Mouse (Mus musculus): ENCODE measurements around the gene Clrn3. TPM values are rescaled to one million over a fixed set of nuclear protein-coding genes. Genes with fewer than 3 reads are reported as not detected.
"Not testable (repeated sequence)": the region's sequence is repeated elsewhere in the genome, so short reads cannot be mapped to it uniquely, and the experiment has no call there.

The Clrn3 gene
- total RNA-seq (2022) = not detected

GRCm38 (mm10) chr7:135528515-135528914 is at the start of gene Clrn3:
Gene Clrn3 (minus strand): TSS chr7:135528654.
- no peak for DNase-seq (ENCODE audit: low spot score in 2 of 2)

GRCm38 (mm10) chr7:135576329-135576728 is 47.9 kb upstream of the Clrn3 start:
- no peak for DNase-seq (ENCODE audit: low spot score in 2 of 2)

GRCm38 (mm10) chr7:135575319-135576069 is 47.0 kb upstream of the Clrn3 start:
- not testable (repeated sequence) for DNase-seq (ENCODE audit: low spot score in 2 of 2)

GRCm38 (mm10) chr7:135571951-135572559 is 43.6 kb upstream of the Clrn3 start:
- DNase-seq (ENCODE audit: low spot score in 2 of 2) = no peak

- DNase-seq (ENCODE audit: low spot score in 2 of 2) = no peak
Measured at GRCm38 (mm10) chr7:135571392-135571791, 42.9 kb upstream of the Clrn3 start.

- no peak for DNase-seq (ENCODE audit: low spot score in 2 of 2)
Measured at GRCm38 (mm10) chr7:135568550-135568949, 40.1 kb upstream of the Clrn3 start.

- DNase-seq (ENCODE audit: low spot score in 2 of 2) = no peak
Measured at GRCm38 (mm10) chr7:135567582-135567981, 39.1 kb upstream of the Clrn3 start.

- DNase-seq (ENCODE audit: low spot score in 2 of 2) = no peak
Measured at GRCm38 (mm10) chr7:135566013-135566412, 37.6 kb upstream of the Clrn3 start.

- DNase-seq (ENCODE audit: low spot score in 2 of 2) = no peak
Measured at GRCm38 (mm10) chr7:135564022-135564421, 35.6 kb upstream of the Clrn3 start.

GRCm38 (mm10) chr7:135560280-135560679 is 31.8 kb upstream of the Clrn3 start:
- DNase-seq (ENCODE audit: low spot score in 2 of 2) = no peak

GRCm38 (mm10) chr7:135556663-135557402 is 28.4 kb upstream of the Clrn3 start:
- no peak for DNase-seq (ENCODE audit: low spot score in 2 of 2)

GRCm38 (mm10) chr7:135553550-135553949 is 25.1 kb upstream of the Clrn3 start:
- DNase-seq (ENCODE audit: low spot score in 2 of 2) = no peak

- DNase-seq (ENCODE audit: low spot score in 2 of 2) = no peak
Measured at GRCm38 (mm10) chr7:135551547-135551946, 23.1 kb upstream of the Clrn3 start.

- DNase-seq (ENCODE audit: low spot score in 2 of 2) = no peak
Measured at GRCm38 (mm10) chr7:135548434-135548833, 20.0 kb upstream of the Clrn3 start.

- no peak for DNase-seq (ENCODE audit: low spot score in 2 of 2)
Measured at GRCm38 (mm10) chr7:135546530-135546929, 18.1 kb upstream of the Clrn3 start.

- no peak for DNase-seq (ENCODE audit: low spot score in 2 of 2)
Measured at GRCm38 (mm10) chr7:135545957-135546356, 17.5 kb upstream of the Clrn3 start.

GRCm38 (mm10) chr7:135544321-135544720 is 15.9 kb upstream of the Clrn3 start:
- DNase-seq (ENCODE audit: low spot score in 2 of 2) = no peak

GRCm38 (mm10) chr7:135543033-135543432 is 14.6 kb upstream of the Clrn3 start:
- DNase-seq (ENCODE audit: low spot score in 2 of 2) = peak in 1 of 2 experiments; percentile 41

GRCm38 (mm10) chr7:135542235-135542634 is 13.8 kb upstream of the Clrn3 start:
- DNase-seq (ENCODE audit: low spot score in 2 of 2) = no peak

GRCm38 (mm10) chr7:135539429-135539828 is 11.0 kb upstream of the Clrn3 start:
- DNase-seq (ENCODE audit: low spot score in 2 of 2) = no peak

GRCm38 (mm10) chr7:135537948-135538741 is 9.7 kb upstream of the Clrn3 start:
- peak; percentile 41 to 52 for DNase-seq (ENCODE audit: low spot score in 2 of 2)
